Mouse (Mus musculus) cerebellum, postnatal 25 days (tissue): ENCODE data around the gene Csk.
A peak's percentile ranks its signal among the peaks of the same experiment; 100 is the strongest.

Experiments
- DNase-seq, 2 experiments: peaks; one replicate each; pipeline ENCODE4 v3.0.0; 2021; ENCODE audit warnings: mixed read lengths in 2 of 2

Gene Csk

DNA sequence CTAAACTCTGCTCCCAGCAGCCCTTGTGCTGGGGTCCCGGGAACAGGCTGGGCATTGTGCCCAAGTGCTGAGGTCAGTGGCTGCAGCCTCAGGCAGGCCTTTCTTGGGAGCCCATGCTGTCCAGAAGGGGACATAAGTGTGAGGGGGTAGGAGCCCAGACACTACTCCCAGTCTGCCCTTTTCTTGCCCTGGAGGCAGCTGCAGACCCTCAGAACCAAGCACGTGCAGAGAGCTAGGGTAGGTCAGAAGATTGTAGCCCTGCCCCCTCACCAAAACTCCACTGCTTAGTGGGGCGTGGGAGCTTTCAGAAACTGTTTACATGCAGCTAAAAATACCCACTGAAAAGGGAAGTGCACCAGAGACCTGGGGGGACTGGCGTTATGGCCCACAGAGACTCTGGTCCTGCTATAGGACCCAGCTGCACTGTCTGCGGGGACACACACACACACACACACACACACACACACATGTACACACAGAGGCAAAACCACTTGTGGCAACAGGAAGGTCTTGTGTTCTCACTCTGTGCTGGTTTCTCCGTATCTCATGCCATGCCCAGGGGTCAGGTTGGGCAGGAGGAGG, 15.6 kb downstream of the Csk start:
- peak in 1 of 2 experiments; percentile 51 for DNase-seq

DNA sequence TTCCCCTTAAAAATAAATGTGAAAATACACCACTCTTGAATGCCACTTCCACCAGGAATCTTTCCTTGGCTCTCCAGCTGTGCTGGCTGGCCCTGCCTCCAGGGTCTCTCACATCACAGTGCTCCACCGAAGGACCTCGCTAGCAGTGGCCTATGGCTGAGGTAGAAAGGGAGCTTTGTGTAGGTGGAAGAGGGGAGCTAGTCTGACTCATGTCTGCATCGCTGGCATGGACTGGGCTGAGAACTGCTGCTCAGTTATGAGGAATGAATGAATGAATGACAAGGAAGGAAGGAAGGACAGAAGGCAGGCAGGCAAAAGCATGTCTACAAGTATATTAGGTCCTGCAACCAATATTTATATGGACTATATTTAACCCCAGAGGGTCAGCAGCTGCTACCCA, 16.2 kb downstream of the Csk start:
- DNase-seq = no peak

DNA sequence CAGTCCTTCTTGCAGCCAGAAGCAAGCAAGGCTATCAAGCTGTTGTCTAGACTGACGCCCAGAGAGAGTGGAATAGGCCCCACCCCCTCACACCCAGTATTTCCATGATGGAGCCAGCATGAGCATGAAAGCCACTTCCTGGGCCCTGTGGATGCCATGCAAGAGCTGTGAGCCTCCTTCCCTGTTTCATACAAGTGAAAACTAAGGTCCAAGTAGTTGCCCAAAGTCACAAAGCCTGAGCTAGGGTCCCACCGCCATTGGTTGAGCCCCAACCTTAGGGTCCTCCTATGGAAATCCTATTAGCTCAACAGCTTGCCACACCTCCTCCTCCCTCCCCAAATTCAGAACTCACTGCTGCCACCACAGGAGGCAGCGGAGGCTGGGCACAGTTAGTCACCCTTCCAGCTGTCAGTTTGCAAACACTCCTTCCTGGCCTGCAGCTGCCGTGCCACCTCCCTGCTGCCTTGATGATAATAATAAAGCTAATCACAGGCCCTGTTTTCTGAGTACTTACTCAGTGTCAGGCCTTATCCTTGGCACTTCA, 19.9 kb downstream of the Csk start:
- DNase-seq = no peak

DNA sequence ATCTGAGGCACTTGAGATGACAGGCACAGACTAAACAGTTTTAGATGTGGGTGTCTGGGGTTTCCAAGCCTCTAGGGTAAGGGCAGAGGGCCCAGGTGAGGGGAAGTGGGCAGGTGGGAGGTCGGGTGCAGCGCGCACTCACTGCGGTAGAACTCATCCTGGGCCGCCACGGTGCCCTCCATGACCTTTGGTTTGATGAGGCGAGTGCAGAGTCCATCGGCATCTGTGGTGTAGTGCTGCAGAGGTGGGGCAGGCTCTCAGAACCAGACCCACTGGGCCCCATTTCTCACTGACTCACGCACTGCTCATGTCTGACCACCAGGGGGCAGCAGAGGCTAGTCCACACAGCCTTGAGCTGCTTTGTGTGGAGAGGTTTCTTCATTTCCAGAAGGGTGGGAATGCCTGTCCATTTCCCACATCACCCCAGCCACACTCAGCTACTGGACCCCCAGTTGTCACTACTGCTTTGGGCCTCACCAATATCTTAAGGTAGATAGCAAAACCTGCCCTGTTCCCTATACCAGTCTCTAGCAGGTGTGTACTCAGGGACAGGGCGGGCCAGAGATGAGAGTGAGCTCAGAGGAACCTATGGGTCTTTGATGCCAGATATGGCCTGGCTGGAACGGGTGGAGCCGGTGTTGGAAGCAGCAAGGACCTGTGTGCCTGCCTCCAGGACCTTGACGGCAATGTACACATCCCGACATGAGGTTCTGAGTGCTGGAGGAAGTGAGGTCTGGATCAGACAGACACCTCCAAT, 24.1 kb downstream of the Csk start:
- DNase-seq = peak; percentile 86 to 90

DNA sequence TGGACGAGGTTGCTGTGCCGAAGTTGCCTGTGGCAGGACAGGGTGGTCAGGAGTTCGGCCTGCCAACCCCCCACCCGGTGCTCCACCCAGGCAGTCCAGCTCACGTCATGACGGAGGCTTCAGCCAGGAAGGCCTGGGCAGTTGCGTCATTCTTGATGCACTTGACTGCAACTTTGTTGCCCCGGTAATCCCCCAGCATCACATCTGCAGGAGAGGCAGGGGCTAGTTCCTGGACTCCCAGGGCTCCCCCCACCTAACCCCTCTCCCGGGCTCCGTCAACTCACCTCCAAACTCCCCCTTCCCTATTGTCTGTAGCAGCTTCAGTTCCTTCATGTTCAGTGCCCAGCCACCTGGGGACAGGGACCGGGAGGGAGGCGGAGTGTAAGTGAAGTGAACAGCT, 24.7 kb downstream of the Csk start:
- DNase-seq = no peak

DNA sequence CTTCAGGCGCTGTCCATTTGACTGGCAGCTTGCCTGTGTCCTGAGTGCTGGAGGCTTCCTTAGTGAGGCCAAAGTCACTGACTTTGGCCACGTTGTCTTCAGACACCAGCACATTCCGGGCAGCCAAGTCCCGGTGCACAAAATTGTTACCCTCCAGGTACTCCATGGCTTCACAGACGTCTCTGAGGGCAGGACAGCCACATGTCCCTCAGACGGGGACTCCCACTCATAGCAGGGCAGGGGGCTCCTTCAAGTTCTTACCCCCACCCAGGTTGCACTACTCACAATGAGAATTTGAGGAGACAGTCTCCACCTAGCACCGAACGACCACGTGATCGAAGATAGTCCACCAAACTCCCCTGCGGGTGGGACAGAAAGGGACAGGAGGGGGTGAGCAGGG, 25.5 kb downstream of the Csk start:
- no peak for DNase-seq

DNA sequence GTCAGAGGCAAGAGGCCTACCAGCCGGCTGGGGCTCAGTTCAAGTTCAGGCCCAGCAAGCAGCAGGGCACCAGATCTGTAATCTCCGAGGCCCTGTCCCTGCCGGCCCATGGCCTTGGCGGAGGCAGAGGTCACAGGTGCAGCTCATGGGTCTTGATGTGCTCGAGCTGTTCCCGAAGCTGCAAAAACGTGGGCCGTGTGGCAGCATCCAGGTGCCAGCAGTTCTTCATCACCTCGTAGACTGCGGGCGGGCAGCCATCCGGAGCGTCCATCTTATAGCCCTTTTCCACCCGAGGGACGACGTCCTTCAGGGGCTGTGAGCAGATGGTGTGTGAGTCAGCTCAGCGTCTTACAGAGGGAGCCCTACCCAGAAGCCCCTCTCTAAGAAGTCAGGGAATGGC, 26.2 kb downstream of the Csk start:
- DNase-seq = no peak

DNA sequence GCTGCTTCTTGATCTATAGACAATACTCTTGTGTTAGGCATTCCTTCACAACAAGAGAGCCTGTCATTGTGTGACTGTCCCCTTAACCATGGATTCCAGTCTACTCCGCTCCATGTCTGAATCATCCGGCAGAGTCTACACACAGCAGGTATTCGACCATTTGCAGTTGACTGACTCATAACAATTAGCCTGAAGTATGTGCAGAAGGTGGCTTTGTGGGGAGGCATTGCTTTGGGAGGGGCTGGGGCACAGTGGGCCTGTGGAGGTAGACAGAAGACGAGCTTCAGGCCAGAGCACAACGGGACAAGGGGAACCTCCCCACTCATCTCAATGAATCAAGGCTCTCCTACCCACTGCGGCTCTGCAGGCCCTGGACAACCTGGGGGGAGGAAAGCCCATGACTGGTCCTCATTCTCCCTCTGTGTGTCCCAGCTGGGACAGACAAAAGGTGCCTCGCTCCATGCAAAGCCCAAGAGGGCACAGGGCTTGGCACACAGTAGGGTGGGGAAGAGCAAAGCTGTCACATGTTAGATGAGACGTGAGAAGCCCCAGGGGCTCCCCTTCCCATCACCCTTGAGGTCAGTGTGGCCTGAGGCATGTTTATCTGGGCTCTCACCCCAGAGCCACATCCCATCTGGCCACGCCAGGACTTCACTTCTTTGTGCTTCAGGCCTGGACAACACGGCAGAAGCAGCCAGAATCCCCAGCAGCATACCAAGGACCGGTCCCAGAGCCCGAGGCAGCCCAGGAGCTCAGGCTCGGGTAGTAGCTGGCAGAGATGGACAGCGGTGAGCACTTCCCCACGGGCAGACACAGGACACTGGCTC, 27.5 kb downstream of the Csk start:
- peak in 1 of 2 experiments; percentile 63 for DNase-seq

DNA sequence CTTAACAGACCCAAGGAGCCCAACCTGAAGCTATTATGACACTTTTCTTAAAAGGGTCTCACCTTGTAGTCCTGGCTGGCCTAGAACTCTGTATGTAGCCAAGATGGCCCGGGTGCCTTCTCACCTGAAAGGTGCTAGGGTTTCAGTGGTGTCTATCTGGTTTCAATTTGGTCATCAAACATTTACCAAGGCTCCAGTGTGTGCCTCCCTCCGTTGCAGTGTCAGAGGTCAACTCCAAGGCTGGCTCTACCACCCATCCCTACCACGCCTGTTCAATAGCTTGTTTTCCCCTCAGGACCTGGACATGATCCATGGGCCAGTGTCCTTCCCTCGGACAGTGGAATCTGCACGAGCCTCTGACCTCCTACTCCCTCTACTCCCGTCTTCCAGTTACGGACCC, 29.1 kb downstream of the Csk start:
- no peak for DNase-seq

DNA sequence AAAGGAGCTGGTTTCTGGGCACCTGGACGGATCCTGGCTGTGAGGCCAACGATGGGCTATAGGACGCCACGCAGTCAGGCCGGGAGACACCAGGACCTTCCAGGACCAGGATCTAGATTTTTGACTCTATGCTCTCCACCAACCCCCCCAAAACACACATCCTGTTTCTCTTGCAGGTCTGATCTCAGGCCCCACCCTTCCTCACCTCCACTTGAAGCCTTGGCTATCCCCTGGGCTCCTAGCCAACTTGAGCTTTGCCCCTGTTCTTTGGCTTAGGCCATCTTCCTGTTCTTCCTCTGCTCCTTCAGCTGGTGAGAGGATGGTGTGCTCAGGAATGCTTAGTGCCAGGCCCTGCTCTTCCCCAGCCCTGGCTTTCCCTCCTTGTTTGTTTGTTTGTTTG, 32.8 kb downstream of the Csk start, which contains the start of gene Lman1l:
TSS of gene Lman1l (minus strand) at position 101 of the 400 bp plus-strand sequence.
- DNase-seq = no peak

DNA sequence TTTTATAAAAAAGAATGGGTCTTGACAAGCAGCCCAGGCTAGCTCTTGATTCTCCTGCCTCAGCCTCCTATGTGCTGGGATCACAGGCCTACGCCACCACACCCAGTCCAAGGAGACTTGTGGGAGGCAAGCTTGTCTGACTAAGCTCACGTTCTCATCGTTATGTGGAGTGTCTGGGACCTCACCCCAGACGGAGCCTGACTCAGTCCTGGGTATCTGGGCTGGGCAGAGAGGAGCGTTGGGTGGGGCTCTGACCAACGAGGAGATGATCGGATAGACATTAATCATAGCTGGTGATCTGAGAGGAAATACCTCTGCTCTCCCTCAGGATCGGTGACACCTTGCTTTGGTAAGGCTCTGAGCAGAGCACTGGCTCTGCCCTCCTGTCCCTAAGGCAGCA, 34.6 kb downstream of the Csk start:
- DNase-seq = no peak

DNA sequence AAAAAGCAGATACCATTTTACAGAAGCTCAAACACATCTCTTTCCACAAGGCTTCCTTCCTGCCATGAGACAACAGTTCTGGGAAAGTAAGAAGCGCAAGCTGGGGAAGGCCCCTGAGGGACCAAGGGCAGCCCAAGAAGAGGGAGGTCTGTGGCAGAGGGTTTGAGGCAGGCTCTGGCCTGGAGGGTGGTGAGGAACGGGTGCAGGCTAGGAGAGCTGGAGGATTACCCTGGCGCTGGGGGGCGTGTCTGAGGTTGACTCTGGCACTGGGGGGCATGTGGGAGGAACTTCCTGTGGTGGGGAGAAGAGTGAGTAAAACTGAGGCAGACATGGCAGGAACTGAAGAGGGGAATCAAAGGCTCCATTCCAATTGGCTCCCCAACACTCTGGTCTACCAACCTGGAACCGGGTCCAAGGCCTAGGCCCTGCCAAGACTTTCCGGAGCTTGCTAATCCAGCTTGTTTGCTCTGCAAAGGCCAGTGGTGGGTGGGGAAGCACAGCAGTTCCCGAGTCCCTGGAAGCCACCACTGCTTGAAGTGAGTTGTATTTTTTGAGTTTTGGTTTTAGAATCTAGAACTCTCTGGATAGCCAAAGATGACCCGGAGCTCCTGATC, 35.8 kb downstream of the Csk start:
- DNase-seq = no peak

DNA sequence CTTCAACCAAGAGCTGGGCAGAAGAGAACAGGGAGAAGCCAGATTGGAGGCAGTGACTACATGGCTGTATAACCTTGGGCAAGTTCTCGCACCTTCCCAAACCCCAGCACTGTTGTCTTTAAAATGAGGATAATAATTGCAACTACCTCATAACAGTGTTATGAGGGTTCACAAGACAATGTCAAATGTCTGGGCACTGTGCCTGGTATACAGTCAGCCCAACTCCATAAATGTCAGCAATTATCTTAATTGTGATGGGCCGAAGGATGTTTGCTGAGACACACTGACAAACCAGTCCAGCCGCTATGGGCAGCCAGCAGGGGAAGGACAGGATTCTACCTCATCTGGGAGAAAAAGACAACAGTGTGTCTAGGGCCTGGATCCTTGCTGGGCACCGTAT, 38.6 kb downstream of the Csk start:
- DNase-seq = no peak

DNA sequence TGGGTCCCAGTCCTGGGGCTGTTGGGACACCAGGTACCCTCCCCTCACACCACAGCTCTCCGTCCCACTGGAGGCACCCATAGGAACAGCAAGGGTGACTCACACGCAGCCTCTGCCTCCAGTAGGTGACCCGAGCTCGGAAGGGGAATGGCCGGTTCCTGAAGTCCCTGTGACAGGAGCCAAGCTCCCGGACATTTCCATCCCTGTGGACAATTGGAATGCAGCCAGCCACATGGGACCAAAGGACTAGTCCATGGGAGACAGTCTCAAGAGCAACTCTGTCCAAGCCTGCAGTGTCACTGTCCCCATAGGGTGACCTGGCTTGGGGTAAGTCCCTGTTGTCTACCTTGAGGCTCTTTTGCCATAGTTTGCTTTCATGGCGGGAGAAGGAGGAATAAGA, 39.5 kb downstream of the Csk start:
- peak in 1 of 2 experiments; percentile 40 for DNase-seq

DNA sequence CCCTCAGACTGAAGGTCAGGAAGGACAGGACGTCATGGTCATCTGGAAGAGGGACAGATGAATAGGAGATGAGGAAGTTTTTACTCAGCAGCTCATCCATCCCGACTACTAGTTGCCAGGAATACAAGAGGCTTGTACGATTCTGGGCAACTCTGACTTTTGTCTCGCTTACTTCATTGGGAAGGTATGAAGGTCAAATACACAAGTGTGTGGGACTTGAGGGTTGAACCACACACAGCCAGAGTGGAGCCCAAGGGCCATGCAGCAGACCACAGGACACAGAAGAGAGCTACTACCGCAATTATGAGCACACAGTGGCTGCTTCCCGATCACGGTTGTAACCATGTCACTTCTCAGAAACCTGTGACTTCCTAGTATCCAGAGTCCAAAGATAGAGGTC, 40.8 kb downstream of the Csk start:
- DNase-seq = no peak

DNA sequence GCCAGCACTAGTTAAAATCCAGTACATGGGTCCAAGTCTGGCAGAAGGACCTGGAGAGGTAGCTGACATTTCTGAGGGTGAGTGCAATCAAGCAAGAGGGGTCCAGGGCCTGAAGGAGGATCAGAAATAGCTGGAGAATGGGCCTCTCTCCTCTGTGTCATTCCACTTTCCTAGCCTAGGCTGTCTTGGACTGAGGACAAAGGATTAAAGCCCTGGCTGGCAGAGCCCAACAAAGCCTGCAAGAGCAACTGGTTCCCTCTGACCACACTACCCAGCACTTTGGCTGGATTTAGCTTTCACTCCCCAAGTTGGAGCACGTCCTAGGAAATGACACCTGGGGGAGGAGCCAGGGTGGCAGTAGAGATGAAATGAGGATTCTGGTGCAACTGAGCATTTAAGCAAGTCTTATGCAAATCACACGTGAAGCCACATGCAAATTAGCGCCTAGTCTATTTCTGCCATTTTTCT, 43.0 kb downstream of the Csk start:
- peak; percentile 63 to 64 for DNase-seq

DNA sequence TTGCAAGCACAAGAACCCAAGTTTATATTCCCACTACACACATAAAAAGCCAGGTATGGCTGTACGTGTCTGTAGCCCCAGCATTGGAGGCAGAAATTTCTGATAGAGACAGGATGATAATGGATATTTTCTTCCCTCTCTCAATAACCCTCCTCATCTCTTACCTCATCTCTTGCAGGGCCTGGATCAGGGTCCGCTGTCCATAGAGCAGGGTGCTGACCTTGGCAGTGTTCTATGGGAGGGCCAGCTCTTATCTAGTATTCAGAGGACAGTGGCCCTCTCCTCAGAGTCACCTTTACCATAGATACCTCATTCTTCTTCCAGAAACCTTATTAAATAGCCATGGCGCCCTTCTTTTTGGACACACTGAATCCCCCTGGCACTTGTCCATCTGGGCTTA, 43.6 kb downstream of the Csk start:
- no peak for DNase-seq

DNA sequence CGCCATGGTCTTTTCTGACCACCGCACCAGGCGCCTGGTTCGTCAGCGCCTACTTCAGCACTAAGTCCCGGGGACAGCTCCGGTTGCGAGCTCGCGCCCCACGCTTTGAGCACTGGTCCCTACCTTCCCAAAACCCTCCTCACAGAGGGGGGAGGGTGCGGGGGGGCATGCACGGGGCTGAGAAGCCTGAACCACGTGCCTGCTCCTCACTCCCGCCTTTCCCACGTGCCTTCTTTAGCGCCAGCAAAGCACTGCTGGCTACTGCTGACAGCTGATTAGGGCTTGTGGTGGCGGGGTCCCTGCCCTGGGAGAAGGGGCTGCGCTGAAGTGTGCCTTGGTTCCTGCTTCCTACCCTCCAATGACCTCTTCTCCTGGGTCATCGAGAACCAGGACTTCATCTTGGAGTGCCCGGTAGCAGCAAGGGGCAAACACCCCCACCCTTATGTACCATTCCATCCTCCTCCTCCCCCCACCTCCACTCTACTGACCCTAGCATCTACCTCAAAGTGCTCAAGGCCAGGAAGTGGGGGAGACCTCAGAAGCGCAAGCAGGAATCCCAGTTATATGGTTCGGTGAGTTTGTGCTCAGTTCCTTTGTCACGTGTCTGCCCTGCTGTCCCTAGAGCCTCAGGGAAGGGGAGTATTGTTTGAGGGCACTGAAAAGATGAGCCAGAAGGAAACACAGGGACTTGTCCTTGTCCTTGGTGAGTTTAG, 47.1 kb downstream of the Csk start, which contains the start of gene Cplx3:
TSS of gene Cplx3 (minus strand) at position 143 of the 713 bp plus-strand sequence.
- peak in 1 of 2 experiments; percentile 42 for DNase-seq

DNA sequence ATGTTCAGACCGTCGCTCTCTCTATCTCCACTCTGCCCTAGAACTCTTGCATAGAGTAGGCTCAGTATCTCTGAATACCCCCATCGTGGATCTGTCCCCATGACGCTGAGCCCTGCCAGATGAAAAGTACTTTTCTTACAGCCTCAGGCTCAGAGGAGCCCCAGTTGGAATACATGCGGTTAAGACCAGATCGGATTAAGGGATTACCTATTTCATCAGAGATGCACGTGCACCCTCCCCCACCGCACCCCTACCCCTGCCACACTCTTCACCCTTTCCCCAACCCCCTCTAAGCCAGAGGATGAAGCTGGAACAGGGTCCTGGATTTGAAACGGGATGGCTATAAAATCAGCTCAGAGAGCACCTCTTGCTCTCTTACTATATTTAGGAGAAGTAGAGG, 47.9 kb downstream of the Csk start:
- no peak for DNase-seq

DNA sequence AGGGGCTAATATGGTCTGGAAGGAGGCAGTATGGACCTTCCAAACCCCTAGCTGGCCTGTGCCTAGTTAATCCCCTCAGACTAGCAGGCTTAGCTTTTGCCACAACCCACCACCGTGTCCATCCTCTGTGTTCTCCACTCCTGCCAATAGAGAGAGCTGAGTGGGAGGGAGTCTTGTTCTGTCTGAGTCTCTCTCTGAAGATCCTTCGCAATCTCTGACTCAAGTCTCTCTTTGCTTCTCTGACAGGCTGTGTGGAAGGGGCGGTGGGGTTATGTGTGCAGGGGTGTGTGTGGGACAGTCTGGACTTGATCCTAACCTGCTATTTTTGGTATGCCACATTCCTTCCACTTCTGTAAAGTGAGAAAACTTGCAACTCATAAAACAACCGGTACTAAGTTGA, 48.6 kb downstream of the Csk start:
- DNase-seq = no peak

DNA sequence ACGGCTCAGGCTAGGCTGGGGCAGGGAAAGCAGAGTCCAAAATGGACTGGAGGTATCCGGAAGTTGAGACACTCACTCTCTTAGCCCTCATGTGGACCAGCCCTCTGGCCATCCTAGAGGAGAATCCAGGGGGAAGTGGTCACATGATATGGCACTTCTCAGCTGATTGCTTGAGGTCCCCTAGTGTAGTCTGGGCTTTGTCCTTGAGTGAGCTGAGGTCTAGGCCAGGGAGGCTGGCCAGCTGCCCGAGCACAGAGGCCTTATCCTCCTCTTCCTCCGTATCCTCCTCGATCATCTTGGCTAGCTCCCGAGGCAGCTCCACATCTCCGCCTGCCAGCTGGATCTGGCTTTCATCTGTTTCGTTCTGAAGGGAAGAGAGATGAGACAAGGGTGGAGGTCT, 51.3 kb downstream of the Csk start:
- DNase-seq = no peak

DNA sequence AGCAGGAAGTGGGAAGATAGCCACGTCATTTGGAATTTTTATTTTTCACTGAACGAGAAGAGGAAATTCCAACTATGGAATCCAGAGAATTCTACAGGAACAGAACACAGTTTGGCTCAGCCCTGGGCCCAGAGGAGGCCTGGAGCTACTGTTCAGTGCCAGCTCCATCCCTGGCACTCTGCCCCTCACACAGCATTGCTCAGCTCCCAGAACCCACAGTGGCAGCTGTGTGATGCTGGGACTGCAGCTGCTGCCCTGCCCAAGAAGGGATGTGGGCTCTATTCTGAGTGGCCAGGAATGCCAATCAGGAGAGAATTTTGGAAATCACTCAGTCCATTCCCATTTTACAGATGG, 52.1 kb downstream of the Csk start:
- peak; percentile 53 to 71 for DNase-seq
